Mouse (Mus musculus) limb, embryonic 11.5 days (tissue): ENCODE measurements at regions not wholly inside any gene's neighbourhood (a gene's known extent, or its start where the extent isn't known, plus 50 kb on each side); places are given as distances from the start of the nearest gene placed in this dataset.
A peak's percentile ranks its signal among the peaks of the same experiment; 100 is the strongest.

Experiments
- ATAC-seq: fragments of 200-750 bp; cut with Nextera tagmentation; 2 replicates; pipeline ENCODE4 v1.8.0; 2017; ENCODE audit warnings: low read depth; ENCODE audit not compliant: insufficient number of reproducible peaks, low FRiP score, low TSS enrichment
- DNase-seq: peaks from one replicate; pipeline ENCODE4 v3.0.0-alpha.2; 2015; ENCODE audit warnings: low spot score
- H3K27ac ChIP-seq: fragments of 300-500 bp; sonication (generic); replicated peaks from 2 replicates; pipeline ENCODE4 v1.5.1; 2014; ENCODE audit warnings: low read depth, mild to moderate bottlenecking, low read length
- H3K27me3 ChIP-seq: fragments of 300-500 bp; sonication (generic); 2 replicates; pipeline ENCODE4 v1.6.1; 2014; ENCODE audit warnings: mild to moderate bottlenecking, low read length, mixed read lengths; ENCODE audit not compliant: control insufficient read depth, insufficient read depth
- H3K36me3 ChIP-seq: fragments of 300-500 bp; sonication (generic); 2 replicates; pipeline ENCODE4 v1.6.1; 2014; ENCODE audit warnings: mild to moderate bottlenecking, low read length, moderate library complexity, mixed read lengths; ENCODE audit not compliant: control insufficient read depth, insufficient read depth
- H3K4me1 ChIP-seq: fragments of 300-500 bp; sonication (generic); 2 replicates; pipeline ENCODE4 v1.6.1; 2014; ENCODE audit warnings: low read length, mixed read lengths; ENCODE audit not compliant: control insufficient read depth, insufficient read depth
- H3K4me2 ChIP-seq: fragments of 300-500 bp; sonication (generic); 2 replicates; pipeline ENCODE4 v1.6.1; 2014; ENCODE audit warnings: low read depth, mild to moderate bottlenecking, moderate library complexity; ENCODE audit not compliant: severe bottlenecking
- H3K4me3 ChIP-seq: fragments of 300-500 bp; sonication (generic); 2 replicates; pipeline ENCODE4 v1.5.1; 2014; ENCODE audit warnings: low read depth, low read length
- H3K9ac ChIP-seq: fragments of 300-500 bp; sonication (generic); 2 replicates; pipeline ENCODE4 v1.6.1; 2014; ENCODE audit warnings: mild to moderate bottlenecking, low read length
- H3K9me3 ChIP-seq: fragments of 300-500 bp; sonication (generic); 2 replicates; pipeline ENCODE4 v1.6.1; 2016; ENCODE audit warnings: low read length; ENCODE audit not compliant: control insufficient read depth
- WGBS: fragments of 180-500 bp; shearing (Covaris S2); extraction: QIAGEN DNeasy Blood & Tissue Kit; methylation state at CpG from one replicate; pipeline ENCODE4 v1.1.7; 2014; 5-methylcytosine and 5-hydroxymethylcytosine counted together

GRCm38 (mm10) chr11:84729189-84729588, 90.1 kb downstream of the Mrm1 start:
- 9% methylated on average over 2 of the region's 2 CpGs for WGBS
- DNase-seq, result peak; percentile 87
- Histone ChIP-seq H3K4me1 (no peaks in the 10 kb centered on the region), H3K27ac (no peak overlapping the region), H3K36me3 (no peaks in the 10 kb centered on the region), H3K4me2 (no peak overlapping the region), H3K27me3 (no peaks in the 10 kb centered on the region), H3K9me3 (no peaks in the 10 kb centered on the region), H3K4me3 (no peak overlapping the region), H3K9ac (no peak overlapping the region)
- no peak for ATAC-seq

DNA sequence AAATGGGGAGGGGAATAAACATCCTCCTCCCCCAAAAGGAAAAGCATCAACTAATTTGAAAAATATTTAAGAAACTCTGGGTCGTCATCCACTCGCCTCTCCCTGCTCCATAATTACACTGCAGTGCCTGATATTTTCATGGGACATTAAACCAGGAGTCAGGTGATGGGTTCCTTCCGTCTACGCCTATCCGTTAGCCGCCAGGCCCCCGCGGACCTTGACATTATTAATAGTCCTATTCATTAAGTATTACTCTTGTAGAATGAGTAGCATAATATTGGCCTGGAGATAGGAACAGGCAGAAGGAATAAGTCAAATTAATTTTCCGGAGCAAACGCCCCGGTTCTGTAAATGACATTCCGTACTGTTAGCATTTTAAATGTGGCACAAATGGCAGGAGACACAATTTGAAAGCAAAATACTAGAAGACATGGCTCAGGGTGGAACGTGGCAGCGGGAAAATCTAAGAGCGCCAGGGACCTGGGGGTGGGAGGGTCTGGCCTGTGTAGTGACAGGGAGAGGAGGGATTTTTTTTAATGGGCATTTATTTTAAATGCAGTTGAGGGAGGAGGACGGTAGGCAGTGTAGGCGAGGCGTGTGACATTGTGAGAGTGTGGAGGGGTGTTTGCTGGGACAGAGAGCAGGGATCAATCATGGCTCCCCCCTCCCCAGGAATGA, 93.2 kb downstream of the Mrm1 start:
- Histone ChIP-seq H3K4me3 (no peak overlapping the region), H3K4me1 (no peaks in the 10 kb centered on the region), H3K36me3 (no peaks in the 10 kb centered on the region), H3K27ac (no peak overlapping the region), H3K4me2 (no peak overlapping the region), H3K9me3 (no peaks in the 10 kb centered on the region), H3K27me3 (no peaks in the 10 kb centered on the region), H3K9ac (no peak overlapping the region)
- 75% methylated on average over 18 of the region's 18 CpGs for WGBS
- ATAC-seq, result no peak
- DNase-seq, result no peak

DNA sequence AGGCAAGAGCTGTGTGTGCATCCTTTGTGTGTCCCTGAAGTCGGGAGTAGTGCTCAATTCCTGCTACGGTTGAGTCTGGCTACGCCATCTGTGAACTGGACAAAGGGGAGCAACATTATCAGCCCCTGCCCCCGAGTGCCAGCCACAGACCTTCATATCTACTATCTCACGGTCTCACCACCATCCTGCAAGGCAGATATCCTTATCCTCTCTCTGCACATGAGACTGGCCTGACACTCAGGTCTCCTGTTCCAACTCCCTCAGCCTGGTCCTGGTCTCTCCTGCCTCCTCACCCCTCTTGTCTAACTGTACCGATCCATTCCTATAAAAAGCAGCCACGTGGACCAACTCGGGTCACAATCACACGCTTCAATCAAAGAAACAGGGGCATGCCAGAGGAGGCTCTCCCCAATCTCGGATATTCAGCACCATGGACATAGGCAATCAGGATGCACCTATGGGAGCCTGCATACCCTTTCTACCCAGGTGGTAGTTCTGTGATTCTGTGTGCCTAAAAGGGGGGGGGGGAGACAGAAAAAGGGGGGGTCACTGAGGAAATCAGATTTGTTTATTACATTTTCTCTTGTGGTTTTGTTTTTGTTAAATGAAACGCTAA, 94.0 kb downstream of the Mrm1 start:
- no peak for ATAC-seq
- no peaks in the 10 kb centered on the region for H3K27me3 ChIP-seq
- H3K27ac ChIP-seq, result no peak overlapping the region
- 52% methylated on average over 11 of the region's 11 CpGs for WGBS
- H3K4me1 ChIP-seq, result no peaks in the 10 kb centered on the region
- H3K9me3 ChIP-seq, result no peaks in the 10 kb centered on the region
- no peak overlapping the region for H3K9ac ChIP-seq
- H3K4me3 ChIP-seq, result no peak overlapping the region
- no peaks in the 10 kb centered on the region for H3K36me3 ChIP-seq
- no peak for DNase-seq
- H3K4me2 ChIP-seq, result no peak overlapping the region

GRCm38 (mm10) chr11:84724080-84724479, 95.2 kb downstream of the Mrm1 start:
- Histone ChIP-seq H3K4me3 (no peak overlapping the region), H3K4me2 (no peak overlapping the region), H3K4me1 (no peaks in the 10 kb centered on the region), H3K36me3 (no peaks in the 10 kb centered on the region), H3K9ac (no peak overlapping the region), H3K27me3 (no peaks in the 10 kb centered on the region), H3K27ac (no peak overlapping the region), H3K9me3 (no peaks in the 10 kb centered on the region)
- WGBS, result 4% methylated on average over 18 of the region's 18 CpGs
- ATAC-seq (no peak), DNase-seq (peak; percentile 71)

DNA sequence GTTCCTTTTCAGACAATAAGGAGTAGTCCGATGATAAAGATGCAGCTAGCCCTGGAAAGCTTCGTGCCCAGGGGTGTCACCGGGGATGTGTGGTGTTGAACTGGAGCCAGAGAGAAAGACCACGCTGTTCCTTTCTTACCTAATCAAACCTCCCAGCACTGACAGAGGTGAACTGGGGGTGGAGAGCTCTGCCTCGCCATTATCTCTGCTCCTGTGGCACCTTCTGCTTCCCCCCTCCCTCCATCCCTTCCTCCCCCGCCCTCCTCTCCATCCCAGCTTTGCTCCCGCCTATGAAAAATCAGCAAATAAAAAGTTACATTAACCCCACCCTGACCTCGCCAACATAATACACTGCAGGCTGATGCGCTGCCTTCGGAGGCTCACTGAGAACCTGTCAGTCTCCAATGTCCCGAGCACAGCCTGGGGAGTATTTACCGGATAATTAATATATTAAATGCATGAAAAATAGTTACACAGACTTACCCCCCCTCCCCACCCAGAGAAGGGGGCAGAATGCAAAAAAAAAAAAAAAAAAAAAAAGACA, 96.6 kb downstream of the Mrm1 start:
- H3K4me1 ChIP-seq, result no peaks in the 10 kb centered on the region
- WGBS, result 69% methylated on average over 12 of the region's 12 CpGs

GRCm38 (mm10) chr11:84721979-84722378, 97.3 kb downstream of the Mrm1 start:
- H3K9ac ChIP-seq, result no peak overlapping the region
- H3K4me3 ChIP-seq, result no peak overlapping the region
- no peak overlapping the region for H3K27ac ChIP-seq
- H3K27me3 ChIP-seq, result no peaks in the 10 kb centered on the region
- ATAC-seq (no peak), DNase-seq (no peak)
- 31% methylated on average over 3 of the region's 3 CpGs for WGBS
- no peaks in the 10 kb centered on the region for H3K9me3 ChIP-seq
- H3K4me1 ChIP-seq, result no peaks in the 10 kb centered on the region
- H3K36me3 ChIP-seq, result no peaks in the 10 kb centered on the region
- H3K4me2 ChIP-seq, result no peak overlapping the region

More for the DNA sequence above, 96.6 kb downstream of the Mrm1 start:
- no peak overlapping the region for H3K9ac ChIP-seq
- H3K27me3 ChIP-seq, result no peaks in the 10 kb centered on the region
- no peaks in the 10 kb centered on the region for H3K9me3 ChIP-seq
- DNase-seq (no peak), ATAC-seq (no peak)
- no peak overlapping the region for H3K4me2 ChIP-seq
- no peaks in the 10 kb centered on the region for H3K36me3 ChIP-seq
- H3K27ac ChIP-seq, result no peak overlapping the region
- no peak overlapping the region for H3K4me3 ChIP-seq

GRCm38 (mm10) chr11:84721150-84721549, 98.2 kb downstream of the Mrm1 start:
- H3K4me1 ChIP-seq, result no peaks in the 10 kb centered on the region
- H3K27me3 ChIP-seq, result no peaks in the 10 kb centered on the region
- H3K27ac ChIP-seq, result no peak overlapping the region
- no peak overlapping the region for H3K4me2 ChIP-seq
- H3K9ac ChIP-seq, result no peak overlapping the region
- ATAC-seq, result no peak
- H3K9me3 ChIP-seq, result no peaks in the 10 kb centered on the region
- WGBS, result 76% methylated on average over 2 of the region's 2 CpGs
- DNase-seq, result no peak
- no peaks in the 10 kb centered on the region for H3K36me3 ChIP-seq
- H3K4me3 ChIP-seq, result no peak overlapping the region

- no peaks in the 10 kb centered on the region for H3K9me3 ChIP-seq
- no peak for ATAC-seq
- WGBS, result 93% methylated on average over 1 of the region's 1 CpGs
Measured at GRCm38 (mm10) chr11:84719781-84720180, 99.5 kb downstream of the Mrm1 start.

More at GRCm38 (mm10) chr11:84719781-84720180, 99.5 kb downstream of the Mrm1 start:
- H3K4me1 ChIP-seq, result no peaks in the 10 kb centered on the region
- H3K27ac ChIP-seq, result no peak overlapping the region
- no peak for DNase-seq
- H3K36me3 ChIP-seq, result no peaks in the 10 kb centered on the region
- H3K9ac ChIP-seq, result no peak overlapping the region
- H3K4me3 ChIP-seq, result no peak overlapping the region
- H3K27me3 ChIP-seq, result no peaks in the 10 kb centered on the region
- H3K4me2 ChIP-seq, result no peak overlapping the region
